Mouse (Mus musculus): ENCODE measurements around the gene Alox5ap.

The Alox5ap gene

GRCm38 (mm10) chr5:149261449-149261848 is 3.1 kb upstream of the Alox5ap start:
- no peak for DNase-seq (ENCODE audit: low spot score)

- DNase-seq (ENCODE audit: low spot score): no peak
Measured at GRCm38 (mm10) chr5:149261866-149262265, 2.7 kb upstream of the Alox5ap start.

- no peak for DNase-seq (ENCODE audit: low spot score)
Measured at GRCm38 (mm10) chr5:149264878-149265279, 312 bp downstream of the Alox5ap start.

GRCm38 (mm10) chr5:149266761-149267221 is 2.2 kb downstream of the Alox5ap start:
- no peak for DNase-seq (ENCODE audit: low spot score)

GRCm38 (mm10) chr5:149267493-149267892 is 2.9 kb downstream of the Alox5ap start:
- no peak for DNase-seq (ENCODE audit: low spot score)

- no peak for DNase-seq (ENCODE audit: low spot score)
Measured at GRCm38 (mm10) chr5:149271291-149271690, 6.7 kb downstream of the Alox5ap start.

- DNase-seq (ENCODE audit: low spot score): no peak
Measured at GRCm38 (mm10) chr5:149272535-149272934, 8.0 kb downstream of the Alox5ap start.

- no peak for DNase-seq (ENCODE audit: low spot score)
Measured at GRCm38 (mm10) chr5:149274390-149275104, 10.0 kb downstream of the Alox5ap start.

GRCm38 (mm10) chr5:149275105-149275494 is 10.5 kb downstream of the Alox5ap start:
- no peak for DNase-seq (ENCODE audit: low spot score)

- no peak for DNase-seq (ENCODE audit: low spot score)
Measured at GRCm38 (mm10) chr5:149277529-149277928, 13.0 kb downstream of the Alox5ap start.

GRCm38 (mm10) chr5:149279273-149279844 is 14.8 kb downstream of the Alox5ap start:
- DNase-seq (ENCODE audit: low spot score): no peak

GRCm38 (mm10) chr5:149283009-149283408 is 18.4 kb downstream of the Alox5ap start:
- DNase-seq (ENCODE audit: low spot score): no peak

GRCm38 (mm10) chr5:149283821-149284220 is 19.3 kb downstream of the Alox5ap start:
- DNase-seq (ENCODE audit: low spot score): no peak

- no peak for DNase-seq (ENCODE audit: low spot score)
Measured at GRCm38 (mm10) chr5:149286021-149286420, 21.5 kb downstream of the Alox5ap start.

GRCm38 (mm10) chr5:149287148-149288038 is 22.8 kb downstream of the Alox5ap start:
- DNase-seq (ENCODE audit: low spot score): no peak

GRCm38 (mm10) chr5:149291266-149291665 is 26.7 kb downstream of the Alox5ap start:
- no peak for DNase-seq (ENCODE audit: low spot score)

GRCm38 (mm10) chr5:149293071-149293470 is 28.5 kb downstream of the Alox5ap start:
- DNase-seq (ENCODE audit: low spot score): no peak

- no peak for DNase-seq (ENCODE audit: low spot score)
Measured at GRCm38 (mm10) chr5:149296808-149297207, 32.2 kb downstream of the Alox5ap start.

GRCm38 (mm10) chr5:149297464-149297863 is 32.9 kb downstream of the Alox5ap start:
- DNase-seq (ENCODE audit: low spot score): no peak

- DNase-seq (ENCODE audit: low spot score): no peak
Measured at GRCm38 (mm10) chr5:149298234-149298633, 33.7 kb downstream of the Alox5ap start.

- DNase-seq (ENCODE audit: low spot score): no peak
Measured at GRCm38 (mm10) chr5:149312884-149313652, 48.5 kb downstream of the Alox5ap start.

- no peak for DNase-seq (ENCODE audit: low spot score)
Measured at GRCm38 (mm10) chr5:149314514-149315081, 50.0 kb downstream of the Alox5ap start.
